Mouse (Mus musculus): ENCODE results near the gene Cphx3.
"Not testable (repeated sequence)": the region's sequence is repeated elsewhere in the genome, so short reads cannot be mapped to it uniquely, and the experiment has no call there.

DNA sequence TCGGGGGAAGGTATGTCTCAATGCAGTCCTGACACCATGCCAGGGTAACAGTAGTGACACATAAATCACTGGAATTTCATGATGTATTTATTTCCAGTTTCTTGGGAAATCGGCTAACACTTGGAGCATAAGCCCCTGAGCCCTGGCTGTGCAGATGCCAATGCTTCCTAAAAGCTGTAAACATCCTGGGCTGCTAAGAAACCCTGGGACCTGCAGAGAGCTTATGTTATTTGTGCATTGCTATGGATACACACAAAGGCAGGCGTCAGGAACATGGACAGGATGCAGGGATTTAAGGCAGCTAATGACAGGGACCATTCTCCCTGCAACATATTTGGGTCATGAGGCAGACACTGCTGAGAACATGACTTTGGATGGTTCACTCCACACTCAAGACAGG, 23.9 kb upstream of the Cphx3 start:
- not testable (repeated sequence) for TF ChIP-seq CTCF, EP300 (IDR thresholded peaks at IDR 0.05)
